Mouse (Mus musculus) cerebellum, adult 9-11 months (tissue): ENCODE results near the gene Arhgef7.
"Not testable (repeated sequence)": the region's sequence is repeated elsewhere in the genome, so short reads cannot be mapped to it uniquely, and the experiment has no call there.

ENCODE experiments used
- DNase-seq: peaks from one replicate; pipeline ENCODE4 v3.0.0; 2022

Arhgef7 gene

DNA sequence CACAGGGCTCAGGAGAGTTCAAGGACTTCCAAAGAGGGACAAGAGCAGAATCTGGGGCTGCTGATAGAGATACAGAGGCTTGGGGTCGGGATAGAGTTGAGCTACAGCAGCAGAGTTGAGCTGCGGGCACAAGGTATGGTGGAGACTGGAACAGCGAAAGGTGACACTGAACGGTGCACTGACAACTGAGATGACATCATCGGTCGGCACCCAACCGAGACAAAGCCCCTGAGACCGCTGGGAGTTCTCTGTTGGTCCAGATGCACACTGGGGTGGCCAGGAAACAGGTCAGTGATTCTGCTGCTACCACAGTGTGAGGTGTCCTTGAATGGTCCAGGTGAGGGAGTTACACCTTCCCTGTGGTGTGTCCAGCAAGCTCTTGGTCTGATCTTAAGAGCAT lies 115.2 kb downstream of the Arhgef7 start:
- DNase-seq: no peak

DNA sequence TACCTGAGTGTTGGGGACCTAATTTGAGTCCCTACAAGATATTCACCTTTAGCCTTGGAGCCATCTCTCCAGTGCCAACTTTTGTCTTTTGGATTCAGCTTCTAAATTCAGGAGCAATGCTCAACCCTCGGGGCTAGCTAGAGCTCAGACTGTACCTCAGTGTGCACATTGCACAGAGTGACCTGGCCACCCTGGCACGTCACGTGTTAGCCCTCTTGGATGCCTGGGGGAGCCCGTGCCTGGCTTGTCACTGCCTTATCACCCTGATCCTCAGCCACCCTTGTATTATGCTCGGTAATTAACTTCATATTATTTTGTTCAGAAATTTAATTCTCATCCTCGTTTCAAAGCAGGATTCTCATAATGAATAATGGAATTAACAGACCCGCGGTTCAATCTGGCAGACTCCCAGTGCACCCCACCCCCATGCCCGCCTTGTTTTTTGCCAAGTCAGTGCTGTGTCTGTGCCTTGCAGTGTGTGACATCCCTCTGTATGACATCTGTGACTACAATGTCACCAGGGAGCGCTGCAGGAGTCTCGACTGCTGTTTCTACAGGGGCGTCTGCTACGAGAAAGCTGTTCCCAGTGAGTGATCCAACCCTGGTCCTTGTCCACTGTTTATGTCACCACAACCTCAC lies 116.3 kb downstream of the Arhgef7 start:
- DNase-seq: no peak

DNA sequence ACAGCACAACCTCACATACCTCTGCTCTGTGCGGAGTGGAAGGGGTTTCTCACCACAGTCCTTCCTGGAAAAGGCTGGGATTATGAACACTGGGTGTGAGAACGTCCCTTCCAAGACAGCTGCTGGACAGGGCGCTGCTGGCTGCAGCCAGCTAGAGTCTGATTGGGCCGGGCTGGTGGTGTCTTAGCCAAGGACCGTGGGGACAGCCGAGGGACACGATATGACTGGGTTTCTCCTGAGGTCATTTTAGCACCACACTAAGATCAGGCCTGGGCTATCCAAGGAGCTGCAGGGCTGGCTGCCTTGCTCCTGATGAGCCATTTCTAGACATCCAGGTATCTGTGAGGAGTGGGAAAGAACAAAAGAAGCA lies 116.8 kb downstream of the Arhgef7 start:
- DNase-seq: no peak

DNA sequence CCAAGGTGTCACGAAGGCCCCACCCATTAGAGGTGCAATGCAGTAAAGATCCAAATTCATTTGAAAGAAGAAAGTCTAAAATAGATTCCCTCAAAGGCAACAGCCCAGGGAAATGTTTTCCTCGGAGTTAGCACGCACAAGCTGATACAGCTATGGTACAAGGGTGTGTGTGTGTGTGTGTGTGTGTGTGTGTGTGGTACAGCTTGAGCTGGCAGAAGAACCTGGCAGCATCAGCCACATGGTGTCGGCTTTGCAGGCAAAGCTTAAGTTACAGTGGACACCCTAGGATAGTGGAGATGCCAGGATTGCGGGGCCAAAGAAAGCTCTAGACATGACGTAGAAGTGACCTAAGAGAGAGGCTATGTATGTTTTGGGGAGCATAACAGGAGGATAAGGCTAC lies 119.3 kb downstream of the Arhgef7 start:
- no peak for DNase-seq

- no peak for DNase-seq
Observed at GRCm38 (mm10) chr8:11867832-11868231, 140.3 kb downstream of the Arhgef7 start.

- not testable (repeated sequence) for DNase-seq
Observed at GRCm38 (mm10) chr8:11874227-11874626, 146.7 kb downstream of the Arhgef7 start.

- DNase-seq: no peak
Observed at GRCm38 (mm10) chr8:11884646-11885045, 157.1 kb downstream of the Arhgef7 start.
